Mouse (Mus musculus) embryonic facial prominence, embryonic 15.5 days (tissue): Measurements from ENCODE around the gene Treh. TPM values are rescaled to one million over a fixed set of nuclear protein-coding genes. Genes with fewer than 3 reads are reported as not detected.

Experiments used
- ATAC-seq: fragments of 200-750 bp; cut with Nextera tagmentation; 2 replicates; pipeline ENCODE4 v1.8.0; 2017; ENCODE audit warnings: low read depth, moderate TSS enrichment; ENCODE audit not compliant: insufficient number of reproducible peaks, low FRiP score, low TSS enrichment
- H3K27ac ChIP-seq: fragments of 300-500 bp; sonication (generic); replicated peaks from 2 replicates; pipeline ENCODE4 v1.5.1; 2015; ENCODE audit warnings: mild to moderate bottlenecking, inconsistent platforms
- H3K27me3 ChIP-seq: fragments of 300-500 bp; sonication (generic); 2 replicates; pipeline ENCODE4 v1.6.1; 2015; ENCODE audit warnings: inconsistent platforms
- H3K36me3 ChIP-seq: fragments of 300-500 bp; sonication (generic); 2 replicates; pipeline ENCODE4 v1.6.1; 2015; ENCODE audit warnings: mild to moderate bottlenecking, inconsistent platforms
- H3K4me1 ChIP-seq: fragments of 300-500 bp; sonication (generic); 2 replicates; pipeline ENCODE4 v1.6.1; 2015; ENCODE audit warnings: inconsistent platforms
- H3K4me2 ChIP-seq: fragments of 300-500 bp; sonication (generic); replicated peaks from 2 replicates; pipeline ENCODE4 v1.6.1; 2015; ENCODE audit warnings: mild to moderate bottlenecking, inconsistent platforms
- H3K4me3 ChIP-seq: fragments of 300-500 bp; sonication (generic); replicated peaks from 2 replicates; pipeline ENCODE4 v1.5.1; 2015; ENCODE audit warnings: mild to moderate bottlenecking, inconsistent platforms
- H3K9ac ChIP-seq: fragments of 300-500 bp; sonication (generic); 2 replicates; pipeline ENCODE4 v1.6.1; 2015; ENCODE audit warnings: inconsistent platforms
- H3K9me3 ChIP-seq: fragments of 300-500 bp; sonication (generic); replicated peaks from 2 replicates; pipeline ENCODE4 v1.6.1; 2016; ENCODE audit warnings: inconsistent platforms
- WGBS: fragments of 180-500 bp; shearing (Covaris S2); methylation state at CpG from one replicate; pipeline ENCODE4 v1.1.7; 2015; 5-methylcytosine and 5-hydroxymethylcytosine counted together
- polyA plus RNA-seq: library from polyadenylated mRNA; unstranded; fragments of >200 nt; fragmentation: Nextera tagmentation; extraction: Ambion mirVana; gene quantifications from 2 replicates; pipeline ENCODE4 v1.2.1, GENCODE M21; 2015

Gene Treh
- polyA plus RNA-seq, 1 experiment from 2014 or later: not detected

- Histone ChIP-seq H3K9ac (no peak overlapping the region), H3K9me3 (no peaks in the 10 kb centered on the region), H3K27ac (peak overlapping the region; percentile 87), H3K27me3 (no peaks in the 10 kb centered on the region), H3K4me2 (no peak overlapping the region), H3K4me3 (no peak overlapping the region), H3K36me3 (no peaks in the 10 kb centered on the region), H3K4me1 (peaks cover 82% of the 10 kb centered on the region)
- WGBS: 47% methylated on average over 6 of the region's 6 CpGs
- ATAC-seq: no peak
Measured at GRCm38 (mm10) chr9:44724223-44724622, 51.2 kb downstream of the Treh start.

- Histone ChIP-seq H3K27me3 (no peaks in the 10 kb centered on the region), H3K4me3 (no peak overlapping the region), H3K9ac (no peak overlapping the region), H3K4me1 (peaks cover 77% of the 10 kb centered on the region), H3K27ac (peak overlapping the region; percentile 87), H3K4me2 (no peak overlapping the region), H3K9me3 (no peaks in the 10 kb centered on the region), H3K36me3 (no peaks in the 10 kb centered on the region)
- WGBS: 18% methylated on average over 2 of the region's 2 CpGs
- ATAC-seq: no peak
Measured at GRCm38 (mm10) chr9:44724665-44725064, 51.6 kb downstream of the Treh start.

DNA sequence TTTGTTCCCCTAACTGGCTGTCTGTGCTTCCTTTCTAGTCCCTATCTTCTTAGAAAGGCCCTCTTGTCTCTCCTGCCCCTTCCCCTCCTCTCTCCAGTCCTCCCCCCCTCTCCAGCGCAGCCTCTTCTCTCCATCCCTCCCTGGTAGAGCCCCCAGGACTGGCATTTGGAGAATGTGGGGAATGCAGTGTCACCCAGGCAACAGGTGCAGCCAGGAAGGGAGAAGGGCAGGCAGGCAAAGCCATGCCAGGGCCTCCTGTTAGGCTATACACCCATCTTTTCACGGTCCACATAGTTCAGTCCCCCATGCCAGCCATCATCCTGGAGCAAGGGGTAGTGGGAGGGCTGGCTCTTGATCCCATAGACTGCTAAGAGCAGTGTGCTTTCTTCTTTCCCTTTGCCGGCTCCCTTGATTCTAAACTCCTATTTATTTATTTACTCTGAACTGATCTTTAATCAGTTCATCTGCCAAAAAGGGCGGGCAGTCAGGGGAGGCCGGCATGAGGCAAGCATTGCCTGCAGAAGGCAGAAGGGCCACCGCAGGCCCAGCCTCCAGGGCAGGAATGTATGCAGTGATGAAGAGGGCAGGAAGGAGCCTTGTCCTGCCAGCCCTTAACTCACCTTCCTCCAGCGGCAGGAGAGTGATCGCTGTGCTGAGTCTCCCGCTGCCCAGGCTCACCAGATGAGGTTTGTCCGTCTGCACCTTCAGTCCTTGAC, 53.6 kb downstream of the Treh start:
- Histone ChIP-seq H3K9me3 (no peaks in the 10 kb centered on the region), H3K9ac (no peak overlapping the region), H3K27me3 (no peaks in the 10 kb centered on the region), H3K4me2 (no peak overlapping the region), H3K27ac (no peak overlapping the region), H3K36me3 (no peaks in the 10 kb centered on the region), H3K4me1 (peaks cover 61% of the 10 kb centered on the region), H3K4me3 (no peak overlapping the region)
- ATAC-seq: no peak
- 40% methylated on average over 10 of the region's 10 CpGs for WGBS

DNA sequence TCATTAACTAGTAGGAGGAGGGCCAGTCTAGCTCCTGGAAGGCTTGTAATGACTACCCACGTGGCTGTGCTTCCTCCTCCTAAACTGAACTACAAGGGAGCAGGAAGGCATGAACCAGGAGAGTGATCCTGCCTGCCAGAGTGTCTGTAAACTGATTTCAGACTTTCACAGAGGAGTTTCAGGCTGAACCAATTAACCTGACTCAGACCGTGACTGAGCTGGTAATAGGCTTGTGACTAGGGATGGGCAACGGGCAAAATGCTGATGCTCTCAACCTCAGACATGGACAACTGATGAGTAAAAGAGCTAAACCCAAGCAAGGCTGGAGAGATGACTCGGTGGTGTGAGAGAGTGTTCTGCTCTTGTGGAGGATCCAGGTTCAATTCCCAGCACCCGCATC, 54.4 kb downstream of the Treh start:
- H3K36me3 ChIP-seq: no peaks in the 10 kb centered on the region
- peaks cover 57% of the 10 kb centered on the region for H3K4me1 ChIP-seq
- no peak overlapping the region for H3K4me2 ChIP-seq
- no peak overlapping the region for H3K27ac ChIP-seq
- H3K9me3 ChIP-seq: no peaks in the 10 kb centered on the region
- peaks cover 1% of the 10 kb centered on the region; the same call in 1 of the 2 replicates for H3K27me3 ChIP-seq
- no peak for ATAC-seq
- H3K4me3 ChIP-seq: no peak overlapping the region
- no peak overlapping the region for H3K9ac ChIP-seq
- 40% methylated on average over 5 of the region's 5 CpGs for WGBS

- 0 out of 2 replicates have a peak overlapping the region, but pooled peaks have one; percentile 63 for H3K27ac ChIP-seq
- no peaks in the 10 kb centered on the region for H3K36me3 ChIP-seq
- no peaks in the 10 kb centered on the region for H3K9me3 ChIP-seq
- no peak overlapping the region for H3K4me3 ChIP-seq
- no peak for ATAC-seq
- 76% methylated on average over 5 of the region's 5 CpGs for WGBS
- H3K9ac ChIP-seq: no peak overlapping the region
- H3K27me3 ChIP-seq: peaks cover 6% of the 10 kb centered on the region; the same call in 1 of the 2 replicates
- peaks cover 56% of the 10 kb centered on the region for H3K4me1 ChIP-seq
- peak overlapping the region; percentile 97; the same call in 1 of the 2 replicates for H3K4me2 ChIP-seq
Measured at GRCm38 (mm10) chr9:44732130-44732549, 59.1 kb downstream of the Treh start.

GRCm38 (mm10) chr9:44732921-44733530, 60.0 kb downstream of the Treh start:
- Histone ChIP-seq H3K36me3 (no peaks in the 10 kb centered on the region), H3K9me3 (no peaks in the 10 kb centered on the region), H3K27ac (peak overlapping the region; percentile 81), H3K4me1 (peaks cover 56% of the 10 kb centered on the region), H3K9ac (no peak overlapping the region), H3K4me3 (peak overlapping the region; percentile 63), H3K27me3 (peaks cover 6% of the 10 kb centered on the region; the same call in 1 of the 2 replicates), H3K4me2 (peak overlapping the region; percentile 97)
- WGBS: 48% methylated on average over 12 of the region's 12 CpGs
- no peak for ATAC-seq

DNA sequence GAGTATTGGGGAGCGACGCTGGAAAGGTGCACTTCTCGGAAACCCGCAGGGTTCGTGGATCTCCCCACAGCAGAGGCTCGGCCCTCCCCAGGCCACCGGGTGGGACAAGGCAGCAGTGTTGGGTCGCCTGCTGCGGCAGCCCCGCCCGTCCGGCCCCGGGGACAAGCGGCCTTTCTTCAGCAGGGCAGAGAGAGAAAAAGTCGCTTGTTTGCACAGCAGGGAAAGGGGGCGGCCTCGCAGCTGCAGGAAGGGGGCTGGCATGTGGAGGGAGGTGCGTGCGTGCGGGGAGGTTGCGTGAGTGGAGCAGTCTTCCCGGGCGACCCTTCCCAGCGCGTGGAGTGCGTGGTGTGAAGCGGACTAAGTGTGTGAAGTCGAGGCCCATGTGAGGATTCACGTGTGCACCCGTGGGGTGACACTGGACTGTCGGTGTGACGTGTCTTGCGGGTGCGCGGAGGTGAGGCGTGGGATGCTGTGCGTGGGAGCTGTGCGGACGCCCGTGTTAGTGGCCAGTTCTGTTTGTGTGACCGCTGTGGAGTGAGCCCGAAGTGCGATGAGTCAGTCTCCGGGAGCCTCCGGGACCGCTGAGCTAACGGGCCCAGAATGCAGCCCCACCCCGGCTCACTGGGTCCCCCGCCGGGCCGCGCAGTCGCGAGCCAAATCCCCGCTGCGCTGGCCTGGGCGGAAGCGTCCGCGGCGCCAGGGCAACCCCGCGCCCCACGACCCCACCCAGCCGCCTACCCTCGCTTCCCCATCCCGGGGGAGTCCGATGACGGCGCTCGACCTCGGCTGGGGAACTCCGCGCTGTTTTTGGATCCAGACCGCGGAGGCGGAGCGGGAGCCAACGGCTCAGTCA, 60.9 kb downstream of the Treh start:
- Histone ChIP-seq H3K27me3 (peaks cover 6% of the 10 kb centered on the region; the same call in 1 of the 2 replicates), H3K4me2 (peak overlapping the region; percentile 97), H3K4me3 (peak overlapping the region; percentile 63), H3K27ac (peak overlapping the region; percentile 81), H3K36me3 (no peaks in the 10 kb centered on the region), H3K4me1 (peaks cover 56% of the 10 kb centered on the region), H3K9me3 (no peaks in the 10 kb centered on the region), H3K9ac (peak overlapping the region; percentile 37)
- 1% methylated on average over 78 of the region's 79 CpGs for WGBS
- peak; percentile 34 for ATAC-seq

GRCm38 (mm10) chr9:44734524-44735494, 61.8 kb downstream of the Treh start, which contains the start of gene Phldb1:
Gene Phldb1 (minus strand): TSS chr9:44735198.
- under 1% methylated on average over 47 of the region's 47 CpGs for WGBS
- Histone ChIP-seq H3K9me3 (no peaks in the 10 kb centered on the region), H3K4me1 (peaks cover 56% of the 10 kb centered on the region)

DNA sequence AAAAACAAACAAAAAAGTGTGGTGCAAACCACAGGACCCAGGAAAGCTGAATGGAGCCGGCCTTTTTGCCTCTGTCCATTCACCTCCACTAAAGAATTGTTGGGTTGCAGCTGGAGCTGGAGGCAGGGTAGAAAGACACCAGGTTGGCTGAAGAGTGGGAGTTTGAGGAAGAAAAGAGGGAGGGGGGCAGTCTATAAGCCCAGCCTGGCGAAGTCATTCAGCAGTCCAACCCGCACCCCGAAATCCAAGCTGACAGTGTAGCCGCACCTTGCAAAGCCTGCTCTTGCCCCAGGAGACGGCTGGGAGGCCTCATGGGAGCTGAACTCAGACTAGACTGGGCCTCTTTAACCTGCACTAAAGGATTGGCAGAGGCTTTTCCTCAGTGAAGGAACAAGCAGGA, 62.9 kb downstream of the Treh start:
- no peaks in the 10 kb centered on the region for H3K9me3 ChIP-seq
- peaks cover 6% of the 10 kb centered on the region; the same call in 1 of the 2 replicates for H3K27me3 ChIP-seq
- H3K9ac ChIP-seq: no peak overlapping the region
- H3K36me3 ChIP-seq: no peaks in the 10 kb centered on the region
- peaks cover 56% of the 10 kb centered on the region for H3K4me1 ChIP-seq
- no peak overlapping the region for H3K4me3 ChIP-seq
- 58% methylated on average over 6 of the region's 6 CpGs for WGBS
- H3K4me2 ChIP-seq: no peak overlapping the region
- no peak for ATAC-seq
- H3K27ac ChIP-seq: 0 out of 2 replicates have a peak overlapping the region, but pooled peaks have one; percentile 5

More at GRCm38 (mm10) chr9:44734524-44735494, 61.8 kb downstream of the Treh start, which contains the start of gene Phldb1:
- H3K27ac ChIP-seq: peak within 1 kb of the TSS; percentile 81
- peak within 1 kb of the TSS; percentile 63 for H3K4me3 ChIP-seq
- peak; percentile 83 for ATAC-seq
- H3K4me2 ChIP-seq: peak within 1 kb of the TSS; percentile 97
- no peaks in the 10 kb centered on the region for H3K36me3 ChIP-seq
- H3K27me3 ChIP-seq: peaks cover 6% of the 10 kb centered on the region; the same call in 1 of the 2 replicates
- peak within 1 kb of the TSS; percentile 37 for H3K9ac ChIP-seq
